Mouse (Mus musculus) kidney, adult 2 months (tissue): Measurements from ENCODE around the gene Alg3. TPM values are rescaled to one million over a fixed set of nuclear protein-coding genes. Genes with fewer than 3 reads are reported as not detected.

ENCODE experiments used
- DNase-seq: peaks from one replicate; pipeline ENCODE4 v3.0.0; 2021
- H3K27ac ChIP-seq: fragments of 200-500 bp; 2 replicates; pipeline ENCODE4 v1.5.1; 2012; ENCODE audit warnings: low read depth, low read length, control low read depth, inconsistent platforms; ENCODE audit not compliant: insufficient read depth
- H3K27me3 ChIP-seq: fragments of 200-500 bp; replicated peaks from 2 replicates; pipeline ENCODE4 v1.6.1; 2012; ENCODE audit warnings: mild to moderate bottlenecking, moderate library complexity, low read length, inconsistent platforms; ENCODE audit not compliant: control insufficient read depth, insufficient read depth
- H3K36me3 ChIP-seq: fragments of 200-500 bp; 2 replicates; pipeline ENCODE4 v1.6.1; 2012; ENCODE audit warnings: mild to moderate bottlenecking, moderate library complexity, low read length, inconsistent platforms; ENCODE audit not compliant: control insufficient read depth, insufficient read depth
- H3K4me1 ChIP-seq: fragments of 200-500 bp; 2 replicates; pipeline ENCODE4 v1.6.1; 2011; ENCODE audit warnings: low read length; ENCODE audit not compliant: control insufficient read depth, insufficient read depth
- H3K4me3 ChIP-seq: fragments of 200-500 bp; 2 replicates; pipeline ENCODE4 v1.5.1; 2011; ENCODE audit warnings: mild to moderate bottlenecking, low read depth, low read length, control low read depth; ENCODE audit not compliant: insufficient read depth
- CTCF ChIP-seq: fragments of 200-500 bp; conservative IDR thresholded peaks from 2 replicates; pipeline ENCODE4 v1.5.1; 2011; ENCODE audit warnings: low read depth, mild to moderate bottlenecking, control low read depth, low read length, moderate library complexity, mixed read lengths; ENCODE audit not compliant: insufficient read depth, insufficient read length
- POLR2A ChIP-seq: fragments of 200-500 bp; IDR thresholded peaks from one replicate; pipeline ENCODE4 v1.6.1; 2011; ENCODE audit warnings: low read depth, low read length, control low read depth
- WGBS: fragments of 180-500 bp; shearing (Covaris S2); methylation state at CpG from one replicate; pipeline ENCODE4 v1.1.7; 2018; 5-methylcytosine and 5-hydroxymethylcytosine counted together
- polyA plus RNA-seq: library from polyadenylated mRNA; depleted of rRNA; stranded (reverse); fragments of >200 nt; gene quantifications from 2 replicates; pipeline ENCODE4 v1.2.3, GENCODE M21; 2012; rRNA removed

The Alg3 gene
- polyA plus RNA-seq: 21.8 and 23.2 TPM in 2 replicates

DNA sequence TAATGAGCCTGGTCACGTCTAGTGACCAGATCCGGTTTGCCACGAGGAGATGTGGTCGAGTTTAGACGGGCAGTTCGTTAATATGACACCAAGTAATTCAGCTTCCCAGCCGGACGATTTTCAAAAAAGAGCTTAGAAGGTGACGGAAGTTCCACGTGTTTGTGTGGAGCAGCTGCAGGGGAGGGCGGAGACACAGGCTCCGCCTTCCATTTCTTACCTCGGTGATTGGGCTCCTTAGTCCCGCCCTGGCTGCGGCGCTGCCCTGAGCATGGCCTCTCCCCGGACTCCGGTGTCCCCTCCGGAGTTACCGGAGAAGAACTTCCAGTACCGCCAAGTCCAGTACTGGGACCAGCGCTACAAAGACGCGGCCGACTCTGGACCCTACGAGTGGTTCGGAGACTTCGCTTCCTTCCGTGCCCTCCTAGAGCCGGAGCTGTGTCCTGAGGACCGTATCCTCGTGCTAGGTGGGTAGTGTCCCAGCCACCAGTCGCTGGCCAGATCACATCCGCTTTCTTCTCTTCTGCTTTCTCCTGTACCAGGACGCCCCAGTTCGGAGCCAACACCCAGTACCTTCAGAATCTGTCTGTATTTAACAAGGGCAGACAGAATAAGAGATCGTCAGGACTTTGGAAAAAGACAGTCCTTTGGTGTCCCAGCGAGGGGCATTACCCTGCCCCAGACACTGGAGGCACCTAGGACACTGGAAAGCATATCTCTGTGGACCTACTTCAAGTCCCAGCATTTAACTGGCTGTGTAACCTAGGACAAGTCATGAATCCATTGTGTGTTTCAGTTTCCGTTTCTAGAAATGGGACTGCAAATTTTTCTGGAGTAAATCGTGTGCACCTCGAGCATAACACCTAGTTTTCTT, at the start of gene Alg3, which contains the start of the genes Eef1akmt4 and Gm49333:
TSS of gene Alg3 (minus strand) at position 379 of the 871 bp plus-strand sequence.
TSS of gene Eef1akmt4 (plus strand) at position 237 of the 871 bp plus-strand sequence.
TSS of gene Gm49333 (plus strand) at position 254 of the 871 bp plus-strand sequence.
- Histone ChIP-seq H3K4me1 (peaks cover 7% of the 10 kb centered on the region; the same call in 1 of the 2 replicates), H3K27me3 (no peaks in the 10 kb centered on the region), H3K36me3 (no peaks in the 10 kb centered on the region), H3K27ac (no peak within 1 kb of the TSS), H3K4me3 (peak within 1 kb of the TSS; percentile 96)
- WGBS: under 1% methylated on average over 41 of the region's 41 CpGs
- TF ChIP-seq POLR2A (no peak), CTCF (no peak)
- peak; percentile 94 for DNase-seq

DNA sequence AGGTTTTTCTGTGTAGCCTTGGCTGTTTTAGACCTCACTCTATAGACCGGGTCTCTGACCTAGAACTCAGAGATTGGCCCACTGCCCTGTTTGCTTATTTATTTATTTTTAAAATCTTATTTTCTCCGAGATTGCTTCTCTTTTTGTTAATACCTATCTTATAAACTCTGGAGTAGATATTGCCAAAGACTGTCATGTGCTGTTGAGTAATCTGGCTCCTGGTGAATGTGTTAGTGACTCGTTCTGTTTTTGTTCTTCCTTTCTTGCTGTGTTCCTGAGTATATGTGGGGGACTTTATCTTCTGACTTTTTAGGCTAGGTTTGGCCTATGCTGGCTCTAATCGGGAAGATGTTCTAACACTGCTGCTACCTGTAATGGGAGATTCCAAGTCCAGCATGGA, 46.1 kb upstream of the Alg3 start:
- no peak overlapping the region for H3K27ac ChIP-seq
- H3K36me3 ChIP-seq: peaks cover 18% of the 10 kb centered on the region
- WGBS: 92% methylated on average over 4 of the region's 4 CpGs
- no peak overlapping the region for H3K4me3 ChIP-seq
- H3K4me1 ChIP-seq: no peaks in the 10 kb centered on the region; the same call in 1 of the 2 replicates
- H3K27me3 ChIP-seq: no peaks in the 10 kb centered on the region
- DNase-seq: no peak
- no peak for TF ChIP-seq POLR2A
- no peak for TF ChIP-seq CTCF

DNA sequence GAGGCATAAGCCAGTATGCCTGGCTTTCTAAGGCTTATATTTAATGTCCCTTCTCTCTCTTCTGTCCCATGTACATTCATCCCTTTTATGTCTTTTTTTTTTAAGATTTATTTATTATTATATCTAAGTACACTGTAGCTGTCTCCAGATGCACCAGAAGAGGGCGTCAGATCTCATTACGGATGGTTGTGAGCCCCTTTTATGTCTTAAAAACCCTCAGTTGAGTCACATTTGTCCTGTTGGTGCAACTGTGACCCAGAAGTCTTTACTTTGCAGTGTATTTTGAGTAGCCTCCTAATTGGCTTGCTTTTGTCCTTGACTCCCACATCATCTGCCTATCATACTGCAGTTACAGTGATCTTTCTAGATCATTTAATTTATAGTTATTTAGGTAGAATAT, 41.8 kb upstream of the Alg3 start:
- 47% methylated on average over 2 of the region's 2 CpGs for WGBS
- TF ChIP-seq CTCF (no peak), POLR2A (no peak)
- no peaks in the 10 kb centered on the region; the same call in 1 of the 2 replicates for H3K4me1 ChIP-seq
- H3K27ac ChIP-seq: no peak overlapping the region
- no peak overlapping the region for H3K4me3 ChIP-seq
- no peak for DNase-seq
- H3K36me3 ChIP-seq: peaks cover 15% of the 10 kb centered on the region
- no peaks in the 10 kb centered on the region for H3K27me3 ChIP-seq

DNA sequence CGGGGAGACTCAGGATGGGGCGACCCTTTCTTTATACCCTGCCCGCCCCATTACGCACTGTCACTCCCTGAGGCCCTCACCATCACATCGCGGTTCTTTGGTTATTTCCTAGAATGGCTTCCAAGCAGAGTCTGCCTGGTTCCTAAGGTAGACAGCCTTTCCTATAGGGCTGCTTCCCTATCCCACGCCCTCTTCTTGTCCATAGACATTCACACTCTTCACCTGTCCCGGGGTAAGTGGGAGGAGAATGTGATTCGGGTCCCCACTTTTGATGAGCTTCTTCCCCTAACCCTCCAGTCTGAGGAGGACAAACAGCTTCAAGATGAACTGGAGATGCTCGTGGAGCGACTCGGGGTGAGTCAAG, 40.4 kb upstream of the Alg3 start:
- peak overlapping the region; percentile 67 for H3K4me3 ChIP-seq
- peaks cover 9% of the 10 kb centered on the region for H3K36me3 ChIP-seq
- H3K27me3 ChIP-seq: no peaks in the 10 kb centered on the region
- TF ChIP-seq POLR2A: no peak
- no peak for TF ChIP-seq CTCF
- 6% methylated on average over 12 of the region's 12 CpGs for WGBS
- H3K4me1 ChIP-seq: no peaks in the 10 kb centered on the region; the same call in 1 of the 2 replicates
- no peak for DNase-seq
- peak overlapping the region; percentile 52; the same call in 1 of the 2 replicates for H3K27ac ChIP-seq

DNA sequence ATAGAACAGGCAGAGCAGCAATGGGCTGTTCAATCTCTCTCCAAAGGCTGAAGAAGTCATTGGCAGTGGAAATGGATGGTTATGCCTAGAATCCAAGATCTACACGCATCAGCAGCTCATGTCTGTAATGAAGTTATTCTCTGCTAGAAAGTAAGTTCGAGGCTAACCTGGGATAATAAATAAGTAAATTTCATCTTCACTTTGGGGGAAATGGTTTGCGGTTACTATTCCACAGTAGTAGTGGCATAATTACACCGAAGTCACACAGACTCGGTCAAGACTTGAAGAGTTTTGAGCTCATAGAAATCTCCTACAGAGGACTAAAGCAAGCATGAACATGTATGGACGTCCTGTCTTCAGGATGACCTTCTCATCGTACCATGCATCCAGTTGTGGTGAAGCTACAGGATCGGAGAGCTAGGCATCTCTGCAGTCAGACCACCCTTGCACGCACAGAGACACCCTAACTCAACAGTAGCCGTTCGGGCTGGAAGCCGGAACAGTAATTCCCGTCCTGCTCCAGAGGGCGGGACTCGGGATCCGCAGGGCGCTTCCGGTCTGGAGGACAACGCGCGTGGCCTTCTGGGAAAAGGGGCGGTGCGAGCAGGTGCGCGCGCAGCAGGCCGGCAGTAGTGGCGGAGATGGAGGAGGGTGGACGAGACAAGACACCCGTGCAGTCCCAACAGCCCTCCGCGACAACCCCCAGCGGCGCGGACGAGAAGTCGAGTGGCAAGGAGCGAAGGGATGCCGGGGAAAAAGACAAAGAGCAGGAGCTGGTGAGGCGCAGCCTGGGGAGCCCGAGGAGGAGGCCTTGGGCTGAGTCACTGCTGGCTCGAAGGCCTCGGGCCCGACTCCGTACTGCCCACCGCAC, 39.8 kb upstream of the Alg3 start, which contains the start of gene Psmd2:
TSS of gene Psmd2 (plus strand) at position 577 of the 871 bp plus-strand sequence.
- Histone ChIP-seq H3K4me3 (peak within 1 kb of the TSS; percentile 67), H3K36me3 (peaks cover 4% of the 10 kb centered on the region; the same call in 1 of the 2 replicates), H3K27ac (peak within 1 kb of the TSS; percentile 52), H3K4me1 (no peaks in the 10 kb centered on the region; the same call in 1 of the 2 replicates), H3K27me3 (no peaks in the 10 kb centered on the region)
- peak; percentile 98 for DNase-seq
- WGBS: 1% methylated on average over 46 of the region's 46 CpGs
- no peak for TF ChIP-seq CTCF
- peak; percentile 42 for TF ChIP-seq POLR2A

DNA sequence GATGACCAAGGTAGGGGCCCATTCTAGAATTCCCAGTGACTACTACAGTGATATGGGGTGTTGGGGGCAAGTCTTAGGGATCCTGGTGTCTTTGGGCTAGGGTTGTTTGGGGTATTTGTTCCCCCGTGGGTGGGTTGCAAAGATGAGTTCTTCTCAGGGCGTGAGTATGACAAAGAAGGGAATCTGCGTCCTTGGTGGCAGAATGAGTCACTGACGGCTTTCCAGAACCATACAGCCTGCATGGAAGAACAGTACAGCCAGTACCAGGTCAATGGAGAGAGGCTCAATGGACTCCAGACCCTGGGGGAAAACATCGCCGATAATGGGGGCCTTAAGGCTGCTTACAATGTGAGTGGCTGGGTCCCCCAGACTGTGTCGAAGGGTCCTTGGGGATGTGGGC, 32.4 kb upstream of the Alg3 start:
- DNase-seq: no peak
- TF ChIP-seq CTCF (no peak), POLR2A (no peak)

DNA sequence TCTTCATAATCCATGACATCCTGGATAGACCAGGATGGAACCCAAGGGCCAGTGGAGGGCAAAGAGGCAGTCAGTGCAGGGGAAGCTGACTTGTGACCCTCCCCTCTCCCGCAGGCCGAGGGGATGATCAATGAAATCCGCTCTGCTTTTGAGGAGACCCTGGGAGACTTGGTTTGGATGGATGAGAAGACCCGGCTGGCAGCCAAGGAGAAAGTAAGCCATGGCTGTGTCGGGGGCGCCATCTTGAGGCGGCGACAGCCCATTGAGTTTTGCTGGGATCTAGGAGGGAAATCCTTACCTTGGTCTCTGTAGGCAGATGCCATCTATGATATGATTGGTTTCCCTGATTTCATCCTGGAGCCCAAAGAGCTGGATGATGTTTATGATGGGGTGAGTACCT, 30.6 kb upstream of the Alg3 start:
- Histone ChIP-seq H3K4me3 (no peak overlapping the region), H3K27me3 (no peaks in the 10 kb centered on the region), H3K36me3 (no peaks in the 10 kb centered on the region), H3K27ac (no peak overlapping the region), H3K4me1 (no peaks in the 10 kb centered on the region)
- TF ChIP-seq POLR2A (no peak), CTCF (peak; percentile 87)
- WGBS: under 1% methylated on average over 8 of the region's 8 CpGs
- DNase-seq: peak; percentile 73

More for the DNA sequence above, 32.4 kb upstream of the Alg3 start:
- H3K27ac ChIP-seq: no peak overlapping the region
- H3K36me3 ChIP-seq: no peaks in the 10 kb centered on the region
- 81% methylated on average over 7 of the region's 7 CpGs for WGBS
- H3K4me3 ChIP-seq: no peak overlapping the region
- no peaks in the 10 kb centered on the region for H3K4me1 ChIP-seq
- no peaks in the 10 kb centered on the region for H3K27me3 ChIP-seq
